Mouse (Mus musculus): ENCODE results near the gene Mrpl27.

GRCm38 (mm10) chr11:94682427-94682826 lies 28.9 kb downstream of the Mrpl27 start:
- TF ChIP-seq CHD2 (IDR thresholded peaks at IDR 0.05; ENCODE audit: low read depth, low read length) (no peak), MAFK (IDR thresholded peaks at IDR 0.05; ENCODE audit: insufficient read depth, low read depth, low read length) (no peak)
